Mouse (Mus musculus): ENCODE results near the gene Naxd.

The Naxd gene

DNA sequence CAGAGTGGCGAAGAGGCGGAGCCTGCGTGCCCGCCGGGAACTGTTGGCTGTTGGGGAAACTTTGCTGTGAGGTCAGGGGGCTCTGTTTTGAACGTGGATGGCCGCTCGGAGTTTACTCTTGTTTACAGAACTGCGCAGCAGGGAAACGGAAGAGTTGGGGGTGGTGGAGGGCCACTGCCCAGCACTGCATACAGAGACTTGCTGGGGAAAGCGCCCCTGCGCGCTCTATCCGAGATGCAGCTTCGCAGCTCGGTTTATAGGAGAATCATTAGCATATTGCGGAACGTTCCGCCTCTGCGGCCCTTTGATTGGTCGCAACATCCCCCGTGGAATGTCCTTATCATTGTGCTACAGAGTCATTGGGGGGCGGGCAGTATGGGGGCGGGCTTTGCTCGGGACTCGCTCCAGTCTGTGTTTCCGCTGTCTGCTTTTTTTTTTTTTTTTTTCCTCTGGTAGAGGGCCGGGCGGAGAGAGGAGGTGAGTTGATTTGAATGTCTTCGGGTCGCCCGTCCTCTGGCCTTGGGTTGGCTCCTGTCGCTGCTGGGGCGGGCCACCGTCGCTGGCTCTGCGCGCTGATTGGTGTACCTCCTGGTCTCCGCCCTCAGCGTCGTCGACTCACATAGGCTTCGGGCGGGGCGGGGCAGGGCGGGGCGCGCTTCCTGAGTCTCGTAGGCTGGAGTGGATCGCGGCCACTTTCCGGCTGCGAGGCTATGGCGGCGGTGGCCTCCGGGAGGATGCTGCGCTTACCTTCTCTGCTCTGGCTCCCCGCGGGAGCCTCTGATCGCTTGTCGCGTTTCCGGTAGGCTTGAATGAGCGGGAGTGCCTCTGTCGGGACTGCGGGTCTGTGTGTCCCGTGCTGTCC lies 60.7 kb downstream of the Naxd start:
- peak; percentile 95 for DNase-seq

DNA sequence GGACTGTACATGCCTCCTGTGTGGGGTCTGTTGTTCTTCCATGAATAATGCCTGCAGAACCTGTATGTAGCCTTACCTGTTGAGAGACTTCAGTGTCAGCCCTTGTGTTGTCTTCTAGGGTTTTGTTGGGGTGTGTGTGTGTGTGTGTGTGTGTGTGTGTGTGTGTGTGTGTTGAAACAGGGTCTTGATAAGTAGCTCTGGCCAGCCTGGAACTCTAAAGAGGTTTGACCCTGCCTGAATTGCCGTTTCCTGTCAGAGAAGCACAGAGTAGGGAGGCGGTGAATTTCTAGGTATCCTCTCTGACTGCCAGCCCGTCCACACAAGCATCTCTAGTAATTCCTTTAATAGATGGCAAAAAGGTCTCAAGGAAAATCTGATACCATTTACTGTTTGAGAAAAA lies 62.2 kb downstream of the Naxd start:
- no peak for DNase-seq

DNA sequence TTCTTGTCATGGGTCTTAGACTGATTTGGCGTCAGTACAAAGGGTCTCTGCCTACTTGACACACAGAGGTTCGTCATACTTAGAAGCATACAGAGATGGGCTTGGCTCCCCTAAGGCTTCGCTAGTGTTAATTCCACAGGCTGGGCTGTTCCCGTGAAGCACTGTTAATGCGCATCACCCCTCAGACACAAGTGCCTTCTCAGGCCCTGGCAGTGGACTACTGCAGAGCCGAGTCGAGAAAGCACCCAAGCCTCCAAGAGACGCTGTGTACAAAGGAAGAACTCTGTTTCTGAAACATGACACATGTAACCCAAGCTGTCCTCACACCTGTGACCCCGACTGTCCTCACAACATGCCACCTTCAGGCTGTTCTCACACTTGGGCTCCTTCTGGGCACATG lies 62.9 kb downstream of the Naxd start:
- DNase-seq, result no peak

DNA sequence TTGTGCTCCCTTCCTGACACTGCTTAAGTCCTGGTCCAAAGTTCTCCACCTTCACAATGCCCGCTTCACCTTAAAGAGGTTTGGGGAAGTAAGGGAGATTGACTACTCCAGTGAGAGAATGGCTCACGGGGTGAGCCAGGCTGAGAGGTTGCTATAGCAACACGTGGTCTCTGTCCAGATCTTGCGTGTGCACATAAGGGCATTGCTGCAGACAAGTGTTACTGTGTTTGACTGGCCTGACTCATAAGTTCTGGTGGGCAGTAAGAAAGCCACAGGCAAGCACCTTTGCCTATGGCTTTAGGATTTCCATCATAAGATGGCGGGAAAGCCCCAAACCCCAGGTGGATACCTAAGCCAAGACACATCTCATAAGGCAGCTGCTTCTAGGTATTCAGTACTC lies 66.9 kb downstream of the Naxd start:
- no peak for DNase-seq
